Mouse (Mus musculus): ENCODE measurements around the gene Olfr1163.
"Not testable (repeated sequence)": the region's sequence is repeated elsewhere in the genome, so short reads cannot be mapped to it uniquely, and the experiment has no call there.

The Olfr1163 gene

DNA sequence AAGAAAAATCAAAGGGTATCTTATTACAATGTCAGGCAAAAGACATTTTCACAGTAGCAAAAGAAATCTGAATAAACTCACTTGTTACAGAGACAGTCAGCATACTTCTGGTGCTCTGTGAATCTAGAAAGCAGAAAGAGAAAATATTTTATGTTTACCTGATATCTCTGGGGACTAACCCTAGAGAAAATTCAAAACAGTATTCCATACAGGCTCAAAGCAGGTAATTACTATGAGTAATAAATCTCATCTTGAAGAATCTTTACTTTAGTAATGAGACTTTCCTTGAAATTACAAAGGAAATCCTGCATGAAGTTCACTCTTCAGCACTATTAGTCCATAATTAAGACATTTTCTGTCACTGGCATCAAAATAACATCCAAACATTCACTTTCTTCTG lies at the start of gene Olfr1163:
Olfr1163 (minus strand) TSS at position 101 of the 400 bp plus-strand sequence.
- no peak for DNase-seq (ENCODE audit: low spot score)

DNA sequence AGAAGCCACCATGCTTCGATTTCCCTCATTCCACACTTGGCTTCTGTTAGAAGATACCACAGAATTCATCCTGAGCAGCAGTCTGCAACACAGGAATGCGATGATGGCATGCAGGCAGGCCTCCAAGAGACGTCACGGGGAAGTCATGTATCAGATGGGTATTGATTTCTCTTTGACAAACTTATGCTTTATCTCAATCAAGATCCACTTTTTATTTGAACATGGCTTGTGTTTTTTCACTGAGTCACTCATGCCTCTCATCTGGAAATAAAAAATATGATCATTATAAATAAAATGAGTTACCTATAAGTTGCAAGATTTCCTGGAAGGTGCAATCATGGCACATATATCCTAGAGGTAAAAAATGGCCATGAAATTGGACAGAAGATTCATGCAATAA lies 22.2 kb upstream of the Olfr1163 start, which contains the start of gene Olfr1164:
Olfr1164 (minus strand) TSS at position 101 of the 400 bp plus-strand sequence.
- DNase-seq (ENCODE audit: low spot score): no peak

DNA sequence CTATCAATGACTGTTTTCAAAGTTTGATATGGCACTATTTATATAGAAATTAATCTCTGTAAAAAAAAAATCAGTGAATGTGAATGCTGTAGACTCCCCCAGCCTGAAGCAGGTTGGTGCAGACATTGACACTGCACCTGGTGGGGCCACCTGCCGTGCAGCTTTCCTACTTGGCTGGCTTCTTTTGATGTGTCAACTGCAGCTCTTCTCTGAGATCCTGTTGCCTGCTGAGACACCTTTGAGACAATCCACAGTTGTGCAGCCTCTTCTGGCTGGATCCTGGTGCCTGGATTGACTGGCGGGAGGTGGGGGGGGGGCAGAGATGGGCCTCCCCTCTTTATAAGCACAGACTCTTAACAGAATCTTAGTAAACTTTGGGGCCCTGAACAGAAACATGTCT lies 8.0 kb downstream of the Olfr1163 start:
- no peak for DNase-seq (ENCODE audit: low spot score)

DNA sequence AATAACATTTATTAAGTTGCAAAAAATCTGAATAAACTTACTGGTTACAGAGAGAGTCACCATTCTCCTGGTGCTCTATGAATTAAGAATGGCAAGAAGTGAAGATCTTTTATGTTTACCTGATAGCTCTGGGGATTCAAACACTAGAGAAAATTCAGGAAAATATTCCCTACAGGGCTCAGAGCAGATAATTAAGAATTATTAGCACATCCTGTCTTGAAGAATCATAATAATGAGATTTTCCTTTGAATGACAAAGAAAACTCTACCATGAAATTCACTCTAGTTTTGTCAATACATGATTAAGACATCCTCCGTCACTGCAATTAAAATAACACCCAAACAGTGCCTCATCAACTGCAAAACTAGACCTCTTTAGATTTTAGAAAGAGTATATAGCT lies 20.6 kb downstream of the Olfr1163 start, which contains the start of gene Olfr1162:
Olfr1162 (minus strand) TSS at position 101 of the 400 bp plus-strand sequence.
- no peak for DNase-seq (ENCODE audit: low spot score)

GRCm38 (mm10) chr2:88037599-88037998 lies 34.0 kb downstream of the Olfr1163 start, which contains the start of gene Olfr73:
Gene Olfr73, minus strand, starts transcription at chr2:88037699.
- DNase-seq (ENCODE audit: low spot score): no peak

- DNase-seq (ENCODE audit: low spot score): not testable (repeated sequence)
Observed at GRCm38 (mm10) chr2:88022474-88022873, 49.2 kb downstream of the Olfr1163 start, which contains the start of gene Olfr1161. Gene Olfr1161, plus strand, starts transcription at chr2:88022774.
